Mouse (Mus musculus): ENCODE data around the gene AW551984. TPM values are rescaled to one million over a fixed set of nuclear protein-coding genes. Genes with fewer than 3 reads are reported as not detected.

Gene AW551984
- total RNA-seq, 2 experiments from 2014 or later: 13.2 to 13.8 TPM

Other genes with a start within 250 kb of the AW551984 start
- gene Olfr951, start 217.0 kb downstream of the AW551984 start, total RNA-seq (2021): not detected
- gene Olfr952, start 177.3 kb downstream of the AW551984 start, total RNA-seq (2021): not detected
- not detected for gene Olfr954, start 147.7 kb downstream of the AW551984 start, total RNA-seq (2021)
- gene Olfr955, start 132.5 kb downstream of the AW551984 start, total RNA-seq (2021): not detected
- gene Olfr44, start 110.4 kb downstream of the AW551984 start, total RNA-seq (2021): not detected
- not detected for gene Olfr957, start 88.6 kb downstream of the AW551984 start, total RNA-seq (2021)
- gene Olfr958, start 50.3 kb downstream of the AW551984 start, total RNA-seq (2021): not detected
- not detected for gene Olfr959, start 28.8 kb downstream of the AW551984 start, total RNA-seq (2021)
- gene Olfr148, start 6.3 kb upstream of the AW551984 start, total RNA-seq (2021): not detected
- not detected for gene Olfr960, start 17.0 kb upstream of the AW551984 start, total RNA-seq (2021)
- not detected for gene Olfr961, start 40.7 kb upstream of the AW551984 start, total RNA-seq (2021)
- gene Olfr963, start 62.8 kb upstream of the AW551984 start, total RNA-seq (2021): not detected
- gene Olfr149, start 102.7 kb upstream of the AW551984 start, total RNA-seq (2021): not detected
- not detected for gene Olfr965, start 107.0 kb upstream of the AW551984 start, total RNA-seq (2021)
- not detected for gene Olfr150, start 126.6 kb upstream of the AW551984 start, total RNA-seq (2021)
- not detected for gene Olfr967, start 141.8 kb upstream of the AW551984 start, total RNA-seq (2021)
- not detected for gene Olfr968, start 178.8 kb upstream of the AW551984 start, total RNA-seq (2021)
- gene Olfr969, start 186.5 kb upstream of the AW551984 start, total RNA-seq (2021): not detected
- not detected for gene Olfr970, start 204.5 kb upstream of the AW551984 start, total RNA-seq (2021)
- not detected for gene Olfr971, start 232.5 kb upstream of the AW551984 start, total RNA-seq (2021)

All from layer of hippocampus, postnatal 14 days (tissue).